Mouse (Mus musculus) limb, embryonic 12.5 days (tissue): ENCODE data around the gene Dusp1. TPM values are rescaled to one million over a fixed set of nuclear protein-coding genes. Genes with fewer than 3 reads are reported as not detected.

Experiments
- ATAC-seq: fragments of 200-750 bp; cut with Nextera tagmentation; 2 replicates; pipeline ENCODE4 v1.8.0; 2017; ENCODE audit warnings: low read depth, moderate TSS enrichment; ENCODE audit not compliant: insufficient number of reproducible peaks, insufficient read depth, low FRiP score, low TSS enrichment
- H3K27ac ChIP-seq: fragments of 300-500 bp; sonication (generic); 2 replicates; pipeline ENCODE4 v1.5.1; 2016; ENCODE audit warnings: mild to moderate bottlenecking, moderate library complexity
- H3K27me3 ChIP-seq: fragments of 300-500 bp; sonication (generic); 2 replicates; pipeline ENCODE4 v1.6.1; 2016; ENCODE audit warnings: mild to moderate bottlenecking, moderate library complexity
- H3K36me3 ChIP-seq: fragments of 300-500 bp; sonication (generic); 2 replicates; pipeline ENCODE4 v1.6.1; 2016; ENCODE audit warnings: mild to moderate bottlenecking, moderate library complexity
- H3K4me1 ChIP-seq: fragments of 300-500 bp; sonication (generic); replicated peaks from 2 replicates; pipeline ENCODE4 v1.6.1; 2016
- H3K4me2 ChIP-seq: fragments of 300-500 bp; sonication (generic); 2 replicates; pipeline ENCODE4 v1.6.1; 2016; ENCODE audit warnings: mild to moderate bottlenecking, moderate library complexity
- H3K4me3 ChIP-seq: fragments of 300-500 bp; sonication (generic); replicated peaks from 2 replicates; pipeline ENCODE4 v1.5.1; 2016; ENCODE audit warnings: mild to moderate bottlenecking
- H3K9ac ChIP-seq: fragments of 300-500 bp; sonication (generic); replicated peaks from 2 replicates; pipeline ENCODE4 v1.6.1; 2016; ENCODE audit warnings: mild to moderate bottlenecking, moderate library complexity
- H3K9me3 ChIP-seq: fragments of 300-500 bp; sonication (generic); 2 replicates; pipeline ENCODE4 v1.6.1; 2016; ENCODE audit warnings: mild to moderate bottlenecking, moderate library complexity
- WGBS: fragments of 180-500 bp; shearing (Covaris S2); methylation state at CpG from one replicate; pipeline ENCODE4 v1.1.7; 2016; 5-methylcytosine and 5-hydroxymethylcytosine counted together
- polyA plus RNA-seq: library from polyadenylated mRNA; unstranded; fragments of >200 nt; fragmentation: Nextera tagmentation; extraction: Ambion mirVana; gene quantifications from 2 replicates; pipeline ENCODE4 v1.2.1, GENCODE M21; 2016

The Dusp1 gene
- polyA plus RNA-seq, result 18.0 and 19.4 TPM in 2 replicates

DNA sequence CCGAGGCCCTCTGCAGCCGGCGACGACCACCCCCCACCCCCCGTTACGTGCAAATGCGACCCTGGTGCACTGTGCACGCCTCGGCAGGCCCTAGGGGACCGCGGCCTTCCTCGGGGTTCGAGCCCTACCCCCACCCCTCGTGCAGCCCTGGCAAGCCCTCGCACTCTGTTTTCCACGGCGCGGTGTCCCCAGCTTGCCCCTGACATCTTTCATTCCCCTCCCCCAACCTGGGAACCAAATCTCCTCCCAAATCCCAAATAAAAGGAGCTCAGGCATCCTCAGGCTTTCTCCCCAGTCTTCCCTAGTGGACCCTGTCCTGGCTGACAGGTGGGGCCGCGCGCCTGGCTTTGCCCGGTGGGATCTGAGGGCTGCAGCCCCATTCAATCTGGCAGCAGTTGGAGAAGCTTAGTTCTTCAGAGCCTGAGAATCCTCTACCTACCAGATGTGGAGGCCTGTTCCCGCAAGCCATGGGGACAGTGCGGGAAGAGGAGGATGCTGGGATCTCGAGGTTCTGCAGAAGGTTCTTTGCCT lies at the start of gene Dusp1:
Gene Dusp1 (minus strand): TSS at position 478 of the 531 bp plus-strand sequence.
- WGBS, result 1% methylated on average over 25 of the region's 25 CpGs
- peak; percentile 88 for ATAC-seq
- H3K4me1 ChIP-seq, result peaks cover 18% of the 10 kb centered on the region
- peaks cover 10% of the 10 kb centered on the region; the same call in 1 of the 2 replicates for H3K9me3 ChIP-seq
- no peaks in the 10 kb centered on the region for H3K27me3 ChIP-seq
- peak within 1 kb of the TSS; percentile 94 for H3K4me2 ChIP-seq
- H3K4me3 ChIP-seq, result peak within 1 kb of the TSS; percentile 90
- H3K36me3 ChIP-seq, result peaks cover 35% of the 10 kb centered on the region
- H3K27ac ChIP-seq, result peak within 1 kb of the TSS; percentile 84
- peak within 1 kb of the TSS; percentile 86 for H3K9ac ChIP-seq

DNA sequence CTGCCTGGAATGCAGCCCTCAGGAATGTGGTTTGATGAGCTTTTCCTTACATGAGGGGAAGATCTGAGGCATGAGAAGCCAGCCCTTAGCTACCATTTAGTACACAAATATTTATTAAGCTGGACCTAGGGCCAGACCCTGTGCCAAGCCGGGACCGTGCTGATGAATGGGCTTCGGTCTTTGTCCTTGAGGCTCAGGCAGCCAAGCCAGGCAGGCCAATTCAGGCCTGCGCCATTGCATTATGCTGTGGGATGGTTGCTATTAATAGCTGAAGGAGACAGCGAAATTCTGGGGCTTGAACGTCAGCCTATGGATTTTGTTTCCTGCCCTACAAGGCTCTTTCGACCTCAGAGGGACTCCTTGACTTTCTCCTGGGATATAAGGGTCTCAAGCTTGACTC lies 49.4 kb upstream of the Dusp1 start:
- WGBS, result 83% methylated on average over 7 of the region's 7 CpGs
- H3K4me3 ChIP-seq, result no peak overlapping the region
- ATAC-seq, result no peak
- no peaks in the 10 kb centered on the region for H3K27me3 ChIP-seq
- H3K36me3 ChIP-seq, result peaks cover 66% of the 10 kb centered on the region
- H3K27ac ChIP-seq, result no peak overlapping the region
- no peak overlapping the region for H3K9ac ChIP-seq
- H3K4me2 ChIP-seq, result no peak overlapping the region
- H3K9me3 ChIP-seq, result no peaks in the 10 kb centered on the region
- peaks cover 3% of the 10 kb centered on the region; the same call in 1 of the 2 replicates for H3K4me1 ChIP-seq

DNA sequence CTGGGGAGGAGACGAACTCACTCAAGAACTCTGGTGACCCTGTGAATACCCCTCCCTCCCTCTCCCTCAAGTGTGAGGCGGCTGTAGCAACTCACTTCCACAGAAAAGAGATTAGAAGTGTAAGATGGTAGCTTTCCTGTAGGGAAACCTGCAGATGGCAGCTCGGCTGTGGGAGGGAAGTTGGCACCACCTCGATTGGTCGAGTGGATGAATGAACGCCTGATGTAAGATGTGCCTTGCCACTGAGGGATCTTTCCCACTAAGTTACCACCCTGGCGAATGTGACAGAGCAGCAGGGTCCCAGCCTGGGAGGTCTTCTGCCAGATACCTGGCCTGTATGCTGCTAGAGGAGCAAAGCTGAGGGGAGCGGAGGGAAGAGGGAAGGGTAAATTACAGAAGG lies 47.9 kb upstream of the Dusp1 start:
- Histone ChIP-seq H3K4me2 (no peak overlapping the region), H3K9me3 (no peaks in the 10 kb centered on the region), H3K27ac (no peak overlapping the region), H3K27me3 (no peaks in the 10 kb centered on the region), H3K4me3 (no peak overlapping the region), H3K4me1 (peaks cover 3% of the 10 kb centered on the region; the same call in 1 of the 2 replicates), H3K9ac (no peak overlapping the region), H3K36me3 (peaks cover 65% of the 10 kb centered on the region)
- ATAC-seq, result no peak
- WGBS, result 84% methylated on average over 8 of the region's 8 CpGs

DNA sequence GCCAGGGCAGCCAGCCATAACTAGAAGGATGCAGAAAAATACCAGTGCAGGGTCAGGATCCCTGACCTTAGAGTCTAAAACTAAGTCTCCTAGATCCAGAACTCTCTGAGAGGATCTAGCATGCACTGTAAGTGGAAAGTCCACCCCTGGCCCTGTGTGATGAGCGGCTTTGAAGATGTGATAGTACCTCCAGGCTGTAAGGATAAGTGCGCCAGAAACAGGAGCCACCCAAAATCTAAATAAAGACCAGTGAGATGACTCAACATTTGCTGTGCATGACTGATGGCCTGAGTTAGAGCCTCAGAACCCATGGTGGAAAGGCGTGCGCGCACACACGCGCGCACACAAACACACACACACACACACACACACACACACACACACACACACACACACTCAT lies 46.9 kb upstream of the Dusp1 start:
- H3K9me3 ChIP-seq, result no peaks in the 10 kb centered on the region
- H3K27ac ChIP-seq, result no peak overlapping the region
- no peak overlapping the region for H3K9ac ChIP-seq
- no peak overlapping the region for H3K4me3 ChIP-seq
- H3K27me3 ChIP-seq, result no peaks in the 10 kb centered on the region
- H3K4me2 ChIP-seq, result no peak overlapping the region
- 95% methylated on average over 8 of the region's 8 CpGs for WGBS
- H3K4me1 ChIP-seq, result no peaks in the 10 kb centered on the region
- ATAC-seq, result no peak
- H3K36me3 ChIP-seq, result peaks cover 57% of the 10 kb centered on the region

DNA sequence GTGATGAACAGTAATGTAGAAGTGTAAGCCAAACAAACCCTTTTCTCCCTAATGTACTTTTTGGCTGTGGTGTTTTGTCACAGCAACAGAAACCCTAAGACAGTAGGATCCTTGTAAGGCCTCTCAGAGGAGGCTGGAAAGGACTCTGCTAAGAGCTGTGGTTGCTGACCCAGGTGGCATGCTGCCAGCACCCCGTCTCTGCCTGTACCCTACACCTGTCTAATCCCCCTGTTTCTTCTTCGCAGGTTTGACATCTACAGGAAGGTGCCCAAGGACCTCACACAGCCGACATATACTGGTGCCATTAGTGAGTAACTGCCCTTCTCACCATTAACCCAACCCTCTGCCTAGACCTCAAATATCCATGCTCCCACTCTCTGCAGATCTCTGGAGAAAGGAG lies 46.4 kb upstream of the Dusp1 start:
- Histone ChIP-seq H3K4me2 (no peak overlapping the region), H3K9me3 (no peaks in the 10 kb centered on the region), H3K4me1 (no peaks in the 10 kb centered on the region), H3K4me3 (no peak overlapping the region), H3K36me3 (peaks cover 57% of the 10 kb centered on the region), H3K27ac (no peak overlapping the region), H3K27me3 (no peaks in the 10 kb centered on the region), H3K9ac (no peak overlapping the region)
- 82% methylated on average over 3 of the region's 3 CpGs for WGBS
- ATAC-seq, result no peak

DNA sequence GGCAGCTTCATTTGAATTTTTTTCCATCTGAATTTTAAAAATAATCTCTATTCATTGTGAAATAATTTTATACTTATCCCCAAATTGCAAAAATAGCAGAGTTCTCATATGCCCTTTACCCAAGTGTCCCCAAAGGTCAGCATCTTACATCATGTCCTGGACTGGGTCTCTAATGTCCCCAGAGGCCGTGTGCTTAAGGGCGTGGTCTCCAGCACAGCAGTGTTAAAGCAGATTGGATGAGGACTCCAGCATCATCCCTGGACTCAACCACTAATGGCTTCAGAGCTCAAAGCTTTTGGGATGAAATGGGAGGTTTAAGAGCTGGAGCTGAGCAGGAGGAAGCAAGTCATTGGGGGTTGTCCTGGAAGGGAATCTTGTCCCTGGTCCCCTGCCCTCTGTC lies 44.6 kb upstream of the Dusp1 start:
- Histone ChIP-seq H3K4me1 (peaks cover 17% of the 10 kb centered on the region), H3K4me2 (no peak overlapping the region), H3K27ac (no peak overlapping the region), H3K9me3 (no peaks in the 10 kb centered on the region), H3K36me3 (peaks cover 47% of the 10 kb centered on the region), H3K27me3 (no peaks in the 10 kb centered on the region), H3K9ac (no peak overlapping the region), H3K4me3 (no peak overlapping the region)
- 84% methylated on average over 2 of the region's 2 CpGs for WGBS
- no peak for ATAC-seq

DNA sequence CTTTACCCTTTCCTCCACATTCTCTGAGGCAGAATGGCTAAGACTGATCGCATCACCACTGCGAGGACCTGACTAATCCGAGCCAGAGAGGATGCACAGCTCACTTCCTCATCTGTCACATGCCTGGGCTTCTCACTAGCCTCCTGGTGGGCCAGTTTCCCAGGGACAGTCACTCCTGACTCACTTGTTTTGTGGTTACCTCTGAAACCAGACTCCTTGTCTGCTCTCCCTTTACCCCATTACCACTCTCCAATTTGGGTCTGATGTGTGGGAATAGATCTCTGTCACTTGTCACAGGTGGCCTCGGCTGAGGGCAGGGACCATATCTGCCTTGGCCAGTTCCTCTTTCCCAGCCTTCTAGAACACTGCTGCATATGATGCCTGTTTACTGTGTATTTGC lies 43.7 kb upstream of the Dusp1 start:
- 90% methylated on average over 4 of the region's 4 CpGs for WGBS
- Histone ChIP-seq H3K27ac (no peak overlapping the region), H3K9ac (no peak overlapping the region), H3K4me2 (no peak overlapping the region), H3K36me3 (peaks cover 42% of the 10 kb centered on the region), H3K9me3 (no peaks in the 10 kb centered on the region), H3K4me3 (no peak overlapping the region), H3K27me3 (no peaks in the 10 kb centered on the region), H3K4me1 (peaks cover 20% of the 10 kb centered on the region)
- no peak for ATAC-seq

DNA sequence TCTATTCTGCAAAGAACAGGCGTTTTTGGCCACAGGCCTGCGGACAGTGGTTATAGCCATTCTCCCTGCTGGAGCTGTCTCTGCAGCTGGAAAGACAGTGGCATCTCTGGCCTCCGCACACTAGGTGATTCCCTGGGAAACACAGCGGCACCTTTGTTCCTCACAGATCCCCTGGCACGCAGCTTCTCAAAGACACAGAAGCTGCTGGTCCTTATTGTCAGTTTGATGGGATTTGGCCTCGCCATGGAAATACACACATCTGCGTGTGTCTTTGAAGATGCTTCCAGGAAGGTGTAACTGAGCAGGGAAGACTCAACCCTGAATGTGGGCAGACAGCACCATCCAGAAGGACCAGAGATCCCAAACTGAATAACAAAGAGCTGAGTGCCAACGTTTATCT lies 41.4 kb upstream of the Dusp1 start:
- 90% methylated on average over 8 of the region's 8 CpGs for WGBS
- peaks cover 19% of the 10 kb centered on the region for H3K36me3 ChIP-seq
- no peak for ATAC-seq
- H3K4me2 ChIP-seq, result no peak overlapping the region
- no peak overlapping the region for H3K4me3 ChIP-seq
- H3K4me1 ChIP-seq, result peaks cover 31% of the 10 kb centered on the region
- 0 out of 2 replicates have a peak overlapping the region, but pooled peaks have one; percentile 74 for H3K27ac ChIP-seq
- H3K9ac ChIP-seq, result no peak overlapping the region
- no peaks in the 10 kb centered on the region for H3K27me3 ChIP-seq
- no peaks in the 10 kb centered on the region for H3K9me3 ChIP-seq

DNA sequence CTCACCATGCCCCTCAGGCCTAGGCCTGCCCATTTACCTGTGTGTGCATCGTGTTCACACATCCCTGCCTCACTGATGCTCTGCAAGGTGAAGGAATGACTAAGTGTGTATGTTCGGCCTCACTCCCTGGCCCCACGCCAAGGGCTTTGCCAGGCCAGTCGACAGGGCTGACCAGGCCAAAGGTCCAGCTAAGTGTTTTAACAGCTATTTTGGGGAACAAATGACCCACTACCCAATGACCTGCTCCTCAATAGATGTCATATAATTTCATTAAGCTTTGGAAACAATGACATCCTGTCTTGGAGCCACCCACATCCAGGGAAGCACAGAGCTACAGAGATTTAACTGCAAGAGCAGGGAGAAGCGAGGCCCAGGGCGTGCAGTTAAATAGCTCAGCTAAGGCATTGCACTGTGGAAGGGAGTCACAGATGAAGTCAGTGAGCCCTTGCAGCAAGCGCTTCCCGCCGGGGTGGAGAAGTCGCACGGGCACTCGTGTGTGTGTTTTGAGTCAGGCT lies 40.5 kb upstream of the Dusp1 start:
- Histone ChIP-seq H3K4me3 (no peak overlapping the region), H3K4me2 (no peak overlapping the region), H3K27me3 (no peaks in the 10 kb centered on the region), H3K27ac (peak overlapping the region; percentile 74), H3K9ac (no peak overlapping the region), H3K36me3 (peaks cover 15% of the 10 kb centered on the region; the same call in 1 of the 2 replicates), H3K9me3 (no peaks in the 10 kb centered on the region), H3K4me1 (peaks cover 31% of the 10 kb centered on the region)
- ATAC-seq, result no peak
- 76% methylated on average over 12 of the region's 12 CpGs for WGBS

DNA sequence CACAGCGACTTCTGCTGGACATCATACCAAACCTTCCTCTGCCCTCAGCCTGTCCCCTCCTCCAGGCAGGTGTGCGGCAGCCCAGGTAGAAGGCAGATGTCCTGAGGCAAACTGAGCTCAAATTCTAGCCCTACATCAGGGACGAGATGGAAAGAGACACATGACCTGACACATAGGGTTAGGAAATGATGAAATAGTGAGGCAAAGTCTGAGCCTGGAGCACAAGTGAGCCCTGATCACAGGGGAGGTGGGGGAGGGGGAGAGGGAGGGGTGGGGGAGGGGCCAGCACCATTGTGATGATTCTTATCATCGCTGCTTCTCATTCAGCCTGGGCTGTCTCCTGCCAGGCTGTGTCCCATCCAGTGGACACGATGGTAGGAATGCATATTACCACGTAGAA lies 40.0 kb upstream of the Dusp1 start:
- Histone ChIP-seq H3K9ac (no peak overlapping the region), H3K4me2 (no peak overlapping the region), H3K9me3 (no peaks in the 10 kb centered on the region), H3K27ac (no peak overlapping the region), H3K4me1 (peaks cover 31% of the 10 kb centered on the region), H3K27me3 (no peaks in the 10 kb centered on the region), H3K4me3 (no peak overlapping the region), H3K36me3 (peaks cover 15% of the 10 kb centered on the region; the same call in 1 of the 2 replicates)
- ATAC-seq, result no peak
- 74% methylated on average over 6 of the region's 6 CpGs for whole genome bisulfite sequencing

DNA sequence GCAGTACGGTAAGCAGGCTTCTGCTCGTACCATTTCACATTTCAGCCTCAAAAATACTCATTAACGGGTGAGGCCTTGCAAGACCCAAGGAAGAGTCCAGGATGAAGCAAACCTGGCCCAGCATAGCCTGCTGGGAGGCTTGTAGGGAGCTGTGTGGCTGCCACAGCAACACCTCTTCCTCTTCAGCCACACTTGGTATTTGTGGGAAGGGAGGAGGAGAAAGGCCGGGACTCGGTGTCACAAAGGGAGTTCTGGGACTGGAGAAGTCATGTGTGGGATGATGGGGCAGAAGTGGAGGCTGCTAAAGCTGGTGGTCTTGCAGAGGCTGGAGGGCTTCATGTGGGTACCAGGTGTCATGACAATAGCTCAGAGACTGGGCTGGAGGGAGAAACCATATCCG lies 39.6 kb upstream of the Dusp1 start:
- 81% methylated on average over 6 of the region's 6 CpGs for WGBS

More for the DNA sequence above, 39.6 kb upstream of the Dusp1 start:
- peaks cover 35% of the 10 kb centered on the region for H3K4me1 ChIP-seq
- H3K4me3 ChIP-seq, result no peak overlapping the region
- H3K36me3 ChIP-seq, result peaks cover 15% of the 10 kb centered on the region; the same call in 1 of the 2 replicates
- H3K27ac ChIP-seq, result peak overlapping the region; percentile 24; the same call in 1 of the 2 replicates
- no peak for ATAC-seq
- no peaks in the 10 kb centered on the region for H3K9me3 ChIP-seq
- no peak overlapping the region for H3K9ac ChIP-seq
- no peaks in the 10 kb centered on the region for H3K27me3 ChIP-seq
- no peak overlapping the region for H3K4me2 ChIP-seq
